Mouse (Mus musculus): ENCODE results near the gene Fat4.
A peak's percentile ranks its signal among the peaks of the same experiment; 100 is the strongest.

Fat4 gene

GRCm38 (mm10) chr3:38886890-38887355 is at the start of gene Fat4:
TSS of gene Fat4 (plus strand) at chr3:38886940.
- DNase-seq (ENCODE audit: low read depth in 2 of 2, low spot score in 2 of 2), result no peak

DNA sequence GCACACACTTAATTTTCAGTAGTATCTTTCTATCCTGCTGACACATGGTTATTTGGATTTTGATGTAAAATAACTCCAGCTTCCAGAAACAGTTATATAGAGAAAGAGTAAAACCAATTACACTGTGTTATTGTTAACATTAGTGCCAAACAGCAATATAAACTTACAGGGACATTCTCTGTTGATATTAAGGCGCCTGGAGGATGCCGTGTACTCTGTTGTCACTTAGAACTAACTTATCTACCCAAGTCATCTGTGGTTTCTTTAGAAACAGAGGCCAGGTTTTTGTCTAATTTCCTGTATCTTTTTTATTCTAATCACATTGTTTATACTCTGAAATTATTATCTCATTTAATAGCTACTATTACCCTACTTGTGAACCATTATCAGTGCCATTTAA is 47.3 kb upstream of the Fat4 start:
- DNase-seq (ENCODE audit: low read depth in 2 of 2, low spot score in 2 of 2), result no peak

DNA sequence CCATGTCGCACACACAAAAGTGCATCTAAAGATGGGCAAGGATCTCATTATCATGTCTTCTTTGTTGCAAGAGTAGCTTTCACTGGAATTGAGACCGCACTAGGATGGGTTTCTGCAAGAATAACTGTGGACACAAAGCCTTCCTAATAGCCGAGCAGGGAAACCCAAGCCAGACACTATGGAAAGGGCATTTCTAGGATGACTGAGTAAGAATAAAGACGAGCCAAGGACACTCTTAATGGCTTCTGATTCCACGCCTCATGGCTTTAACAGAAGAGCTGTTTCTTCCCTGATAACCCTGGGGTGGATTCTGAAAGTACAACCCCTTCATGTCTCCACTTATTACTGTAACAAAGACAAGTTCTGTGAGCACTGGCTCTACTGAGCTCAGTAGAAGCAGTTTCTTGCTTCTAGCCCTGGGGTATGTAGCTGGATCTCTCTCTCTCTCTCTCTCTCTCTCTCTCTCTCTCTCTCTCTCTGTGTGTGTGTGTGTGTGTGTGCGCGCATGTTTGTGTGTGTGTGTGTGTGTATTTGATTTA is 43.7 kb upstream of the Fat4 start:
- DNase-seq (ENCODE audit: low read depth in 2 of 2, low spot score in 2 of 2), result no peak

DNA sequence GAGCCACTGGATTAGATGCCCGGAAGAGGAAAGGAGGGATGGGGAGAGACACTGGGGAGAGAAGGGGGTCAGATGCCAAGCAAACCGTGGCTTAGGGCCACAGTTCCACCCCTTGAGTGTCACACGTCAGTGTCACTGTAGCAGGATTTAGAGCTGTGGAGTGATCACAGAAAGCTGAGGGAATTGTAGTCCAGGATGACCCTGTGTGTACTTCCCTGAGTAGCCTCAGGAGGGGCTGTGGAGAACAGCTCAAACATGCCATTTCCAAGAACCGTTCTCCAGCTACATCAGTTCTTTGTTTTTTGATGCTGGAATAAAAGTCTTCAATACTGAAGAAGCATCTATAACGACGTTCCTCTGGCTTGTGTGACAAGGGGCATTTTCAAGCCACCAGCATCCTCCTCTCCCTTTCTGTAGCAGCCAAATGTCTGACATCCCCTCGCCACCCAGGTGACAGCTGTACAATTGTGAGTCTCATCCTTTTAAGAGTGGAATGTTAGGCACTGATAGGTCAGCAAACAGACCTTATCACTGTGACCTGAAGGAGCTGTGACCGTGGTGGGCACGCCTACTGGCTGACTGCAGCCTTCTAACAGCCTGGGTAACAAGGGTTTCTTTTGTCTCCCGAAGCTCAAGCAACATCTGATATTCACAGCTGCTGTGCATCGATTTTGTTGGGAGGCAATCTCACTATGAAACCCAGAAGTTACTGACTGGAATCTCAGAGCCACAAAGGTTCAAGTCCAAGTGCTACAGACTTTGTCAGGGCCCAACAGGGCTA is 39.9 kb upstream of the Fat4 start:
- no peak for DNase-seq (ENCODE audit: low read depth in 2 of 2, low spot score in 2 of 2)

DNA sequence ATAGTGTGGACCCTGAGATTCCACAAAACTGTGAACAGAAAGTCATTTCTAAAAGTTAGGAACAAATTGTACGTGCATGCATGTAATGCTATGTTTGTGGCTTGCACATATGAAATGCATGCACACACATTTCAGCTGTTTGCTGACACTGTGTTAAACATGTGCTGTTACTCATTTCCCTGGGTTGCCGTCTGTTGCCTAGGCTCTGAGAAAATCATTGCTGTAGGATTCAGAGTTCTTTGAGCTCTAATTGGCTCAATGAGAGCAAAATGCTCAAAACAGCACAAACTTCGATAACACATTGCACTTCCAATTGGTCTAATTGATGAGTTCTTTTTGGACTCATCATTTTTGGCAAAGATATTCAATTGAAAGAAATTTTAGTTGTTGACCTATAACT is 37.7 kb upstream of the Fat4 start:
- DNase-seq (ENCODE audit: low read depth in 2 of 2, low spot score in 2 of 2), result no peak

GRCm38 (mm10) chr3:38849536-38849935 is 37.2 kb upstream of the Fat4 start:
- DNase-seq (ENCODE audit: low read depth in 2 of 2, low spot score in 2 of 2), result no peak

GRCm38 (mm10) chr3:38853650-38854049 is 33.1 kb upstream of the Fat4 start:
- DNase-seq (ENCODE audit: low read depth in 2 of 2, low spot score in 2 of 2), result no peak

GRCm38 (mm10) chr3:38860683-38861082 is 26.1 kb upstream of the Fat4 start:
- no peak for DNase-seq (ENCODE audit: low read depth in 2 of 2, low spot score in 2 of 2)

GRCm38 (mm10) chr3:38871291-38871690 is 15.4 kb upstream of the Fat4 start:
- DNase-seq (ENCODE audit: low read depth in 2 of 2, low spot score in 2 of 2), result no peak

- no peak for DNase-seq (ENCODE audit: low read depth in 2 of 2, low spot score in 2 of 2)
These were observed 10.9 kb upstream of the Fat4 start for GRCm38 (mm10) chr3:38875872-38876271.

- DNase-seq (ENCODE audit: low read depth in 2 of 2, low spot score in 2 of 2), result no peak
These were observed 10.0 kb upstream of the Fat4 start for GRCm38 (mm10) chr3:38876706-38877105.

DNA sequence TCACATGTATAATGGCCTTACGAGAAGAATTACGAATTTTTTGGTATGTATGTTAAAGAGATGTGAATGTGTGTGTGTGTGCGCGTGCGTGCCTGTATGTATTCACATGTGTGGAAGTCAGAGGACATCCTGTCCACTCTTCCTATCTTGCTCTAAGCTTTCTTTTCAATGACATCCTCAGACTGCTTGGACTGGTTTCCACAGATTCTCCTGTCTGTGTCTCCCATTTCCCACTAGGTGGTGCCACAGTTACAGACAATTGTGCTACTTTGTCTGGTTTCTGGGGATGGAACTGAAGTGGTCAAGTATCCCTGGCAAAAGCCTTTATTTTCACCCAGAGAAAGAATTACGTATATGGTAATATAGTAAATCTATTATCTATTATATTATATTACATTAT is 4.0 kb upstream of the Fat4 start:
- no peak for DNase-seq (ENCODE audit: low read depth in 2 of 2, low spot score in 2 of 2)

DNA sequence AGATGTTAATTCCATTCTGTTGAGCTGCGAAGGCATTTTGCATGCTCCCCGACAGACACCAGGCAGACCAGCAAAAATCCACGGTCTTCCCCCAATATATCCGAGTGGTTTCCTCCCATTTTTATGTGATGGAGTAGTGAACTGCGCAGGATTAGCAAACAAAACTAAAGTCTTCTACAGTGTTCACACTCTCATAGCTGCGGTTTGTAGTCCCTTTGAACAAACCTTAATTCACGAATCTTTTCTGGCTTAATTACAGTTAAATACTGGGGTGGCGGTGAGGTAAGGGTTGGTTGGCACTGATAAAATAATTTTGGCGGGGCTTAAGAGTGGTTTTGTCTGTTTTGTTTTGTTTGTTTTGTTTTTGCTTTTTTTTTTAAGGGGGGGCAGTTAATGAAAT is 3.1 kb upstream of the Fat4 start:
- no peak for DNase-seq (ENCODE audit: low read depth in 2 of 2, low spot score in 2 of 2)

GRCm38 (mm10) chr3:38884276-38884675 is 2.5 kb upstream of the Fat4 start:
- peak in 1 of 2 experiments; percentile 36 for DNase-seq (ENCODE audit: low read depth in 2 of 2, low spot score in 2 of 2)

DNA sequence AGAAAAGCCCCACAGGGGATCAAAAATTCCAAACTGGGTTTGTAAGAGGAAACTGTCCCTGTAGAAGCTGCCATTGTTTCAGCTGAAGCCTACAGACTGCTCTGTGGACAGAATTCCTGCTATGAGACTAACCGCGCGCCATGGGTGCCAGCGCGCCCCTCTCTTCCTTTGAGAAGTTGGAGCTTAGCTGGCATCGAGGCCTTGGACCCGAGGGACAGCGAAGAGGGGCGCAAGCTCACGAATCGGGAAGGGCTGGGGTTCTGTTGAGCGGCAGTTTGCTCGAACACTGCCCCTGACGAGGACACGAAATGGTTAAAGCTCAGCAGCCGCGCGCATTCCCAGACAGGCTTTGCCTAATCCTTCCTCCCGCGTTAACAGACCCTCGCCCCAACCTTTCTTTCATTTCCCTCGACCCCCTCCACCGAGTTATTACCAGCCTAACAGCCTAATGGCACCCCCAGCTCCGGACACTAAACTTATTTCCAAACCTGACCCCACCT is 1.8 kb upstream of the Fat4 start:
- DNase-seq (ENCODE audit: low read depth in 2 of 2, low spot score in 2 of 2), result no peak

- no peak for DNase-seq (ENCODE audit: low read depth in 2 of 2, low spot score in 2 of 2)
These were observed 1.2 kb upstream of the Fat4 start for GRCm38 (mm10) chr3:38885481-38886001.

GRCm38 (mm10) chr3:38886061-38886821 is 499 bp upstream of the Fat4 start:
- no peak for DNase-seq (ENCODE audit: low read depth in 2 of 2, low spot score in 2 of 2)

GRCm38 (mm10) chr3:38887381-38887991 is 746 bp downstream of the Fat4 start:
- no peak for DNase-seq (ENCODE audit: low read depth in 2 of 2, low spot score in 2 of 2)

GRCm38 (mm10) chr3:38888111-38888510 is 1.4 kb downstream of the Fat4 start:
- DNase-seq (ENCODE audit: low read depth in 2 of 2, low spot score in 2 of 2), result no peak

DNA sequence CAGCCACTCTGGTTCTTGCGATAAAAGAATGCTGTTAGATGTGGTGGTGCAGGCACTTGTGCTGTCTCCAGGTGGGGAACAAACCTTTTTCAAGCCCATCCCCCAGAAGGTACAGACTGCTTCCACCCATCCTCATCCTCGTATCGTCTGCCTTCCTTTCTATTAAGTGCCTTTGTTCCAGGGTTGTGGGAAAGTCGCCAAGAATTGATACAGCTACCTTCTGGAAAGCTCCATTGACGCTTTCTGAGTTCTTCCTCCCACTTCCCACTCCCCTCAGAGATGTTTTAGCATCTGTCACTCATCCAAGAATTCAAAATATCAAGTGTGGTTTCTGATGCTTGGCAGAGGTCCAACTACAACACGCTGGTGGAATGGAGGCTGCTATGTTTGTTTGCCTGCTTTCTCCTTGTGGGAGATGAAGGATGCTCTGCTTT is 6.1 kb downstream of the Fat4 start:
- no peak for DNase-seq (ENCODE audit: low read depth in 2 of 2, low spot score in 2 of 2)

GRCm38 (mm10) chr3:38900839-38901238 is 14.1 kb downstream of the Fat4 start:
- no peak for DNase-seq (ENCODE audit: low read depth in 2 of 2, low spot score in 2 of 2)

Data from CD8-positive naive resting alpha-beta T cell, adult 2 months (primary cell).